Mouse (Mus musculus) liver, adult 2 months (tissue): ENCODE measurements around the gene Afdn. TPM values are rescaled to one million over a fixed set of nuclear protein-coding genes. Genes with fewer than 3 reads are reported as not detected.
A peak's percentile ranks its signal among the peaks of the same experiment; 100 is the strongest.

ENCODE experiments used
- DNase-seq: peaks from one replicate; pipeline ENCODE4 v3.0.0-alpha.2; 2011; ENCODE audit warnings: low read depth, low spot score; ENCODE audit errors: extremely low read depth
- H3K27ac ChIP-seq: fragments of 200-500 bp; replicated peaks from 2 replicates; pipeline ENCODE4 v1.5.1; 2012; ENCODE audit warnings: low read depth, mild to moderate bottlenecking, control low read depth, inconsistent platforms, low read length; ENCODE audit not compliant: insufficient read depth
- H3K27me3 ChIP-seq: fragments of 200-500 bp; 2 replicates; pipeline ENCODE4 v1.6.1; 2012; ENCODE audit warnings: mild to moderate bottlenecking, moderate library complexity, low read length, inconsistent platforms; ENCODE audit not compliant: control insufficient read depth, insufficient read depth
- H3K36me3 ChIP-seq: fragments of 200-500 bp; 2 replicates; pipeline ENCODE4 v1.6.1; 2012; ENCODE audit warnings: low read length, inconsistent platforms; ENCODE audit not compliant: control insufficient read depth, insufficient read depth
- H3K4me1 ChIP-seq: fragments of 200-500 bp; 2 replicates; pipeline ENCODE4 v1.6.1; 2011; ENCODE audit warnings: low read length; ENCODE audit not compliant: control insufficient read depth, insufficient read depth
- H3K4me3 ChIP-seq: fragments of 200-500 bp; 2 replicates; pipeline ENCODE4 v1.5.1; 2011; ENCODE audit warnings: low read depth, mild to moderate bottlenecking, control low read depth, low read length, moderate library complexity; ENCODE audit not compliant: insufficient read depth
- H3K79me2 ChIP-seq: fragments of 200-500 bp; 2 replicates; pipeline ENCODE4 v1.6.1; 2012; ENCODE audit warnings: inconsistent platforms, mild to moderate bottlenecking, low read length, moderate library complexity; ENCODE audit not compliant: control insufficient read depth, insufficient read depth
- H3K9ac ChIP-seq: fragments of 200-500 bp; 2 replicates; pipeline ENCODE4 v1.6.1; 2012; ENCODE audit warnings: low read depth, mild to moderate bottlenecking, control low read depth, inconsistent platforms, low read length
- CTCF ChIP-seq: fragments of 200-500 bp; IDR thresholded peaks from 2 replicates; pipeline ENCODE4 v1.5.1; 2011; ENCODE audit warnings: low read depth, low read length, control low read depth
- POLR2A ChIP-seq: fragments of 200-500 bp; IDR thresholded peaks from 2 replicates; pipeline ENCODE4 v1.6.1; 2011; ENCODE audit warnings: low read length, control low read depth; ENCODE audit not compliant: insufficient read depth; ENCODE audit errors: extremely low read depth
- whole genome bisulfite sequencing: fragments of 180-500 bp; shearing (Covaris S2); methylation state at CpG from one replicate; pipeline ENCODE4 v1.1.7; 2018; 5-methylcytosine and 5-hydroxymethylcytosine counted together
- polyA plus RNA-seq: library from polyadenylated mRNA; depleted of rRNA; stranded (reverse); fragments of >200 nt; gene quantifications from 2 replicates; pipeline ENCODE4 v1.2.3, GENCODE M21; 2012
- total RNA-seq: library from RNA; depleted of rRNA; stranded (reverse); fragments of >200 nt; gene quantifications from 2 replicates; pipeline ENCODE4 v1.2.3, GENCODE M21; 2014

The Afdn gene
- total and polyA plus RNA-seq, 2 experiments, result 15.9 to 41.3 TPM

DNA sequence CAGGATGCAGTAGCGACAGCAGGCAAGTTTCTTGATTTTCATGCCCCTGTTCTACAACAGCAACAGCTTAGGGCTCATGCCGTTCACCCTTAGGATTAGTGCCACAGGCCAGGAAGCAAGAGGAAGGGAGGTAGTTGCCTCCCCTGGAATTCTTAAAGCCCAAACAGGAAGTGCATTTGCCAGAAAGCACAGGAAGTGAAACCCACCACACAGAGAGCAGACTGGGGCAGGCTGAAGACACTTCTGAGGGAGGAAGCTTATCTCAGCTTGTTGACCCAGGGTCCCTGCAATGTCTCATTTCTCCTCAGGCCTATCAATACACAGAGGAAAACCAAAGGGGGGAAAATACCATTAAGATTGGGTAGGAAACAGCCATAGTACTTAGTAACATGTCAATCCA lies 19.5 kb upstream of the Afdn start:
- TF ChIP-seq CTCF (no peak), POLR2A (no peak)
- Histone ChIP-seq H3K4me3 (no peak overlapping the region), H3K79me2 (no peaks in the 10 kb centered on the region), H3K36me3 (no peaks in the 10 kb centered on the region), H3K4me1 (peaks cover 4% of the 10 kb centered on the region), H3K9ac (no peak overlapping the region), H3K27me3 (no peaks in the 10 kb centered on the region), H3K27ac (no peak overlapping the region)
- 71% methylated on average over 2 of the region's 2 CpGs for WGBS
- no peak for DNase-seq

DNA sequence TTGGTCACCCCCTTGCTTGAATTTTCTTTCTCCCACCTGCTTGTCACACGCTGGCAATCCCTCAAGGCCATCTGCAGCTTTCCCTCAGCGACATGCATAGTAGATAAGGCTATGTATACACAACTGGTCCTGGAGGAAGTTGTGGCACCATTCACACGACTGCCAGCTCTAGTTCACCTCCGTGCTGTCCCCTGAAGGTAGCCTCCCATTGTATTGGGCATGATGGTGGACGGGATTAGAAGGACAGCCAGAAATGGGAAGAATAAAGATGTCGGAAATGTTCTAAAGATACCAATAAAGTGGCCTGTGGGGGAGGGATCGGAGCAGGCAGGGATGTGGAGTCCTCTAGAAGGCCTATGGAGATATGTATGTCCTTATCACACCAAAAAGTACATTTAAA lies 18.7 kb upstream of the Afdn start:
- Histone ChIP-seq H3K36me3 (no peaks in the 10 kb centered on the region), H3K9ac (no peak overlapping the region), H3K27me3 (no peaks in the 10 kb centered on the region), H3K27ac (no peak overlapping the region), H3K4me1 (peaks cover 3% of the 10 kb centered on the region; the same call in 1 of the 2 replicates), H3K4me3 (no peak overlapping the region), H3K79me2 (no peaks in the 10 kb centered on the region)
- no peak for DNase-seq
- TF ChIP-seq CTCF (no peak), POLR2A (no peak)
- WGBS, result 84% methylated on average over 7 of the region's 7 CpGs

DNA sequence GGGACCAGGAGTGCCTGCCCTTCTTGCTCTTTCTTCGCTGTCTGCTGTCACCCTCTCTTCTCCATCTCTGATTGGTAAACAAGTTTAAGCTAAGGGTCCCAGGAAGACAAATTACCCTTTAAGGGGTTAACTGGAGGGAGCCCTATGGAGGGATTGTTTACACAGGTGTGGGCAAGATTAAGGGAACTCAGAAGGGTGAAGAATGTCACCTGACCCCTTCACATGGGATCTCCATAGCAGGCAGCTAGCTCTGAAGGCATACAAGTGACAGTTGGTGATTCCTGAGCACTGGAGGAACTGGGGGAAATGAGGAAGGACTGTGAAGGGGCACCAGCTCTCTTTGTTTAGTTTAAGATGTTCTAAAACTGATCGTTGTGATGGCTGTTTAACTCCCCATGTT lies 18.0 kb upstream of the Afdn start:
- Histone ChIP-seq H3K27ac (no peak overlapping the region), H3K27me3 (no peaks in the 10 kb centered on the region), H3K9ac (no peak overlapping the region), H3K36me3 (no peaks in the 10 kb centered on the region), H3K4me3 (no peak overlapping the region), H3K79me2 (no peaks in the 10 kb centered on the region), H3K4me1 (peaks cover 3% of the 10 kb centered on the region; the same call in 1 of the 2 replicates)
- no peak for DNase-seq
- 61% methylated on average over 2 of the region's 2 CpGs for WGBS
- TF ChIP-seq CTCF (no peak), POLR2A (no peak)

DNA sequence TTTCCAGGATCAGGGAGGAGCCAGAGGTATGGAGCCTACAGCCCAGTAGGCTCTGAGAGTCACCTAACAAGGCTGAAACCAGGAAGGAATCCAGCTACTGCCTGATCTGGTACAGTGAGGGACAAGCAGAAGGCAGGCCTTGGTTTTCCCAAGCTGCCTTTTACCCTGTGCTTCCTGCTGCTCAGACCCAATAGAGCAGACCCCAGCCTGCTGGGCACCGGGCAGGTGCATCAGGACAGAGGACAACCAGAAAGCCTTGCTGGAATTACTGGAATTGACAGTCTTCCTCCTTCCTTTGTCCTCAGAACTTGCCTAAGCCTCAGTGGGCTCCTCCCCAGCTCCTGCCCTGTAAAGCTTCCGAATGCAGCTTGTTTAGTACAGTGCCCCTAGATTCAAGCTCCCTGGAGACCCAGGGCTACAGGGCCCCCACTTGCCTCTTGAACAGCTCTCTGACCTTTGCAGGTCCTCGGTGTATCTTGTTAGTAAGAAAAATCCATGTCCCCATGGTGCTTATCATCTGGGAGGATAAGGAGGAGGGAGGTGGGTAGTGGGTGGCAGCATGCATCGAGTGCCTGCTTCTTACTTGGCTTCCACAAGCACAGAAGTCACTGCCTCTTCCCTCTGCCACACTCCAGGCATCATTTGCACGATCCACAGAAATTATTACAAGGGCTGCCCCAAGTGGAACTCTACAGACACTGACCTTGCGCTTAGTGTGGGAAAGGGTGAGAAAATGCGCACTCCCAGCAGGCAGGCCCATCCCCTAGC lies 17.2 kb upstream of the Afdn start:
- no peak overlapping the region for H3K4me3 ChIP-seq
- no peak overlapping the region for H3K9ac ChIP-seq
- TF ChIP-seq POLR2A (no peak), CTCF (no peak)
- H3K79me2 ChIP-seq, result no peaks in the 10 kb centered on the region
- H3K27me3 ChIP-seq, result no peaks in the 10 kb centered on the region
- H3K4me1 ChIP-seq, result peaks cover 3% of the 10 kb centered on the region; the same call in 1 of the 2 replicates
- no peak for DNase-seq
- WGBS, result 77% methylated on average over 7 of the region's 7 CpGs
- no peaks in the 10 kb centered on the region for H3K36me3 ChIP-seq
- no peak overlapping the region for H3K27ac ChIP-seq

DNA sequence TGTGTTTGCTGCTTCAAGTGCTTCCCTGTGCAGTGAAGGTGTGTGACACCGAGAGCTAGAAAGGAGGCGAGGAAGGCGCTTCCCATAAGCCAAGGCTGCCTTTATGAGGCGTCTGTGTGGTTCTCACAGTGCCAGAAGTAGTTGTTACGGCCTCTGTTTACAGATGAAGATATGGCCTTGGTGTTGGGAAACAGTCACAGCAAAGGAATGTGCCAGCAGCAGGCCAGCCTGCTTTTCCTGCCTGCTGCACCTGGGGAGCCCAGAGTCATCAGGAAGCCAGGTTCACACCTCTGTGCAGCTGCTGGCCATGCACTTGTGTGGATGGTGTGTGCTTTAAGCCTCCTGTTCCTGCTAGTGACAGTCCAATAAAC lies 16.6 kb upstream of the Afdn start:
- peak; percentile 62 for DNase-seq
- Histone ChIP-seq H3K9ac (no peak overlapping the region), H3K4me3 (no peak overlapping the region), H3K4me1 (peaks cover 3% of the 10 kb centered on the region; the same call in 1 of the 2 replicates), H3K27me3 (no peaks in the 10 kb centered on the region), H3K79me2 (no peaks in the 10 kb centered on the region), H3K27ac (no peak overlapping the region), H3K36me3 (no peaks in the 10 kb centered on the region)
- 40% methylated on average over 5 of the region's 5 CpGs for WGBS
- TF ChIP-seq CTCF, result no peak
- TF ChIP-seq POLR2A, result no peak

DNA sequence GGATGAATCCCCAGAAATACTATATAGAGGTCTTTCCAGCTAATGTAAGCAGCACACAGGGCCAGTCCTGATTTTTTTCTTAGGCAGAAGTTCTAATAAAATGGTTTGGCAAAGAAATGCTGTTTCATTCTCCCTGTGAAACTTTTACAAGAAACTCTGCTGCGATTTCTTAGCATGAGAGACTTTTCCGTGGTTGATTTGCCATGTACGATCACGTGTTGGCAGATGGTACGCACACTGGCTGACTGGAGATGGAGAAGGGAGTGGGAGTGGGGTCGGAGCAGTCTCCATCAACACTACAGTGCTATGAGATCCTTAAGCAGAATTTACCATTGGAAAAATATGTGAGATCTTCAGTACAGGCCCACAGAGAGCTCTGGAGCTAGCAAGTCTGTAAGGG lies 16.1 kb upstream of the Afdn start:
- Histone ChIP-seq H3K27ac (no peak overlapping the region), H3K27me3 (no peaks in the 10 kb centered on the region), H3K36me3 (no peaks in the 10 kb centered on the region), H3K4me1 (peaks cover 3% of the 10 kb centered on the region; the same call in 1 of the 2 replicates), H3K79me2 (no peaks in the 10 kb centered on the region), H3K4me3 (no peak overlapping the region), H3K9ac (no peak overlapping the region)
- no peak for DNase-seq
- WGBS, result 86% methylated on average over 6 of the region's 6 CpGs
- no peak for TF ChIP-seq POLR2A
- TF ChIP-seq CTCF, result no peak
